In genomic region chr8:91312342-91312741, GRCm38 (mm10) we compare ENCODE assay signal across 9 mouse cellular contexts. TPM values are rescaled to one million over a fixed set of nuclear protein-coding genes. Genes with fewer than 3 reads are reported as not detected.
DNase-seq lines count a peak whose midpoint lies in the region; ATAC-seq lines count a peak whose summit lies in the region.
"Had no signal": no experiment of that assay in that cellular context is flagged by ENCODE, and none has a peak within 500 bp of the region (broad histone marks: within the 10 kb centered on the region; RNA-seq: fewer than 3 reads in every experiment).

No protein-coding gene starts in this region.

- H3K27me3 ChIP-seq in forebrain, embryonic 16.5 days (replicated peaks; ENCODE audit: control insufficient read depth, insufficient read depth, low read length): no peaks in the 10 kb centered on the region
- no peaks in the 10 kb centered on the region for H3K27me3 ChIP-seq in liver, embryonic 15.5 days

- H3K27ac ChIP-seq in forebrain, embryonic 16.5 days (ENCODE audit: low read length): no peak overlapping the region
- H3K27ac ChIP-seq in liver, embryonic 15.5 days (replicated peaks): peak overlapping the region; percentile 38; the same call in 1 of the 2 replicates

- no peaks in the 10 kb centered on the region for H3K36me3 ChIP-seq in forebrain, embryonic 16.5 days (ENCODE audit: control insufficient read depth, insufficient read depth)
- 0 out of 2 replicates have a peak, but pooled peaks cover 1% of the 10 kb centered on the region for H3K36me3 ChIP-seq in liver, embryonic 15.5 days (replicated peaks)

- H3K4me3 ChIP-seq in forebrain, embryonic 16.5 days (replicated peaks; ENCODE audit: low read length): peak overlapping the region; percentile 77
- H3K4me3 ChIP-seq in liver, embryonic 15.5 days (replicated peaks): peak overlapping the region; percentile 84

- peak; percentile 20 for DNase-seq in 416B (ENCODE audit: low read depth)
- DNase-seq in A20 (ENCODE audit: low read depth, low spot score): peak; percentile 16
- no peak for DNase-seq in frontal cortex, postnatal 10 days (ENCODE audit: low spot score in 2 of 2)
- DNase-seq in spleen, postnatal 4 days (ENCODE audit: low spot score in 2 of 2): no peak
- DNase-seq in right cerebral cortex, adult 18-20 months: no peak
- DNase-seq in layer of hippocampus, postnatal 10 days (ENCODE audit: low spot score in 2 of 2): no peak
- DNase-seq: kidney, postnatal 36 days had no signal

- H3K9ac ChIP-seq in forebrain, embryonic 16.5 days (replicated peaks; ENCODE audit: low read depth, low read length): peak overlapping the region; percentile 65
- peak overlapping the region; percentile 76; the same call in 1 of the 2 replicates for H3K9ac ChIP-seq in liver, embryonic 15.5 days

- H3K9me3 ChIP-seq in forebrain, embryonic 16.5 days (ENCODE audit: control insufficient read depth, low read length): no peaks in the 10 kb centered on the region
- H3K9me3 ChIP-seq in liver, embryonic 15.5 days (replicated peaks): no peaks in the 10 kb centered on the region

- WGBS in forebrain, embryonic 16.5 days: 84% methylated on average over 2 of the region's 2 CpGs
- 26% methylated on average over 2 of the region's 2 CpGs for WGBS in liver, embryonic 15.5 days (ENCODE audit: insufficient replicate concordance)

- H3K4me1 ChIP-seq in forebrain, embryonic 16.5 days (replicated peaks; ENCODE audit: control insufficient read depth, insufficient read depth, low read length): peaks cover 18% of the 10 kb centered on the region
- peaks cover 29% of the 10 kb centered on the region for H3K4me1 ChIP-seq in liver, embryonic 15.5 days (replicated peaks)

- no peak for ATAC-seq in forebrain, embryonic 16.5 days
- no peak for ATAC-seq in liver, embryonic 15.5 days (ENCODE audit: insufficient read depth)

- peak overlapping the region; percentile 54 for H3K4me2 ChIP-seq in forebrain, embryonic 16.5 days (ENCODE audit: low read length)
- H3K4me2 ChIP-seq in liver, embryonic 15.5 days: peak overlapping the region; percentile 79

RNA-seq across cellular contexts. Expression of gene Rpgrip1l, which starts 0.7 kb away (rescaled TPM):
- 13.5 and 13.7 TPM in 2 replicates for polyA plus RNA-seq in forebrain, embryonic 16.5 days (2015; fragmentation: Nextera tagmentation; extraction: Ambion mirVana)
- 1.3 and 2.7 TPM in 2 replicates for polyA plus RNA-seq in liver, embryonic 15.5 days (2015; fragmentation: Nextera tagmentation; extraction: Ambion mirVana)
- 10 to 100 TPM; 21.3 to 28.1 TPM for total RNA-seq in layer of hippocampus, postnatal 10 days (2021)

RNA-seq across cellular contexts. Expression of gene Fto, which starts 1.0 kb away (rescaled TPM):
- 123 and 132 TPM in 2 replicates for polyA plus RNA-seq in forebrain, embryonic 16.5 days (2015; fragmentation: Nextera tagmentation; extraction: Ambion mirVana)
- polyA plus RNA-seq in liver, embryonic 15.5 days (2015; fragmentation: Nextera tagmentation; extraction: Ambion mirVana): 16.8 and 19.3 TPM in 2 replicates
- total RNA-seq in layer of hippocampus, postnatal 10 days (2021): 100 to 1,000 TPM; 116 to 120 TPM

Comparison
In these comparisons a context has a peak if more than half of its experiments do, and no peak if none do; other contexts are left out.
1. DNase-seq: peak in 416B (single experiment) and A20 (single experiment); none in frontal cortex, postnatal 10 days (0 of 2), spleen, postnatal 4 days (0 of 2), right cerebral cortex, adult 18-20 months (single experiment) and layer of hippocampus, postnatal 10 days (0 of 2).